Mouse (Mus musculus) lung, postnatal 0 days (tissue): Measurements from ENCODE around the gene Slc41a2. TPM values are rescaled to one million over a fixed set of nuclear protein-coding genes. Genes with fewer than 3 reads are reported as not detected.

ENCODE experiments used
- ATAC-seq: fragments of 200-750 bp; cut with Nextera tagmentation; 2 replicates; pipeline ENCODE4 v1.8.0; 2017; ENCODE audit warnings: moderate library complexity
- DNase-seq: peaks from one replicate; pipeline ENCODE4 v3.0.0-alpha.2; 2016; ENCODE audit warnings: low spot score
- H3K27ac ChIP-seq: fragments of 300-500 bp; sonication (generic); 2 replicates; pipeline ENCODE4 v1.5.1; 2014; ENCODE audit warnings: antibody characterized with exemption, mild to moderate bottlenecking, low read length, mixed read lengths
- H3K27me3 ChIP-seq: fragments of 300-500 bp; sonication (generic); replicated peaks from 2 replicates; pipeline ENCODE4 v1.6.1; 2014; ENCODE audit warnings: low read length, mixed read lengths; ENCODE audit not compliant: insufficient read depth
- H3K36me3 ChIP-seq: fragments of 300-500 bp; sonication (generic); 2 replicates; pipeline ENCODE4 v1.6.1; 2014; ENCODE audit warnings: low read length, mixed read lengths; ENCODE audit not compliant: insufficient read depth
- H3K4me1 ChIP-seq: fragments of 300-500 bp; sonication (generic); 2 replicates; pipeline ENCODE4 v1.6.1; 2014; ENCODE audit warnings: antibody characterized with exemption, low read depth, low read length, mixed read lengths; ENCODE audit not compliant: insufficient read depth
- H3K4me2 ChIP-seq: fragments of 300-500 bp; sonication (generic); replicated peaks from 2 replicates; pipeline ENCODE4 v1.6.1; 2014; ENCODE audit warnings: low read depth, mild to moderate bottlenecking, low read length, moderate library complexity, mixed read lengths
- H3K4me3 ChIP-seq: fragments of 300-500 bp; sonication (generic); 2 replicates; pipeline ENCODE4 v1.5.1; 2014; ENCODE audit warnings: low read depth, low read length
- H3K9ac ChIP-seq: fragments of 300-500 bp; sonication (generic); replicated peaks from 2 replicates; pipeline ENCODE4 v1.6.1; 2014; ENCODE audit warnings: low read depth, mild to moderate bottlenecking
- H3K9me3 ChIP-seq: fragments of 300-500 bp; sonication (generic); 2 replicates; pipeline ENCODE4 v1.6.1; 2016; ENCODE audit warnings: low read length, mixed read lengths
- CTCF ChIP-seq: IDR thresholded peaks from 2 replicates; pipeline ENCODE4 v1.5.1; 2016; ENCODE audit warnings: antibody characterized with exemption, mild to moderate bottlenecking
- EP300 ChIP-seq: IDR thresholded peaks from 2 replicates; pipeline ENCODE4 v1.6.1; 2016; ENCODE audit warnings: antibody characterized with exemption, mild to moderate bottlenecking, control low read depth
- WGBS: fragments of 180-500 bp; shearing (Covaris S2); extraction: QIAGEN DNeasy Blood & Tissue Kit; methylation state at CpG from one replicate; pipeline ENCODE4 v1.1.7; 2014; 5-methylcytosine and 5-hydroxymethylcytosine counted together
- polyA plus RNA-seq: library from polyadenylated mRNA; unstranded; fragments of >200 nt; fragmentation: Nextera tagmentation; extraction: Ambion mirVana; gene quantifications from 2 replicates; pipeline ENCODE4 v1.2.1, GENCODE M21; 2015

Slc41a2 gene
- polyA plus RNA-seq = 1.2 and 1.5 TPM in 2 replicates

GRCm38 (mm10) chr10:83337159-83337951 is at the start of gene Slc41a2:
Gene Slc41a2, minus strand, starts transcription at chr10:83337882.
- Histone ChIP-seq H3K9ac (0 out of 2 replicates have a peak within 1 kb of the TSS, but pooled peaks have one; percentile 19), H3K4me2 (peak within 1 kb of the TSS; percentile 93), H3K36me3 (no peaks in the 10 kb centered on the region), H3K27me3 (peaks cover 9% of the 10 kb centered on the region), H3K27ac (peak within 1 kb of the TSS; percentile 32; the same call in 1 of the 2 replicates), H3K9me3 (no peaks in the 10 kb centered on the region), H3K4me3 (peak within 1 kb of the TSS; percentile 52), H3K4me1 (no peaks in the 10 kb centered on the region)
- TF ChIP-seq CTCF (no peak), EP300 (no peak)
- ATAC-seq = peak; percentile 93
- DNase-seq = peak; percentile 70
- WGBS = under 1% methylated on average over 78 of the region's 102 CpGs

- Histone ChIP-seq H3K4me2 (no peak overlapping the region), H3K9ac (no peak overlapping the region), H3K4me3 (no peak overlapping the region), H3K36me3 (no peaks in the 10 kb centered on the region), H3K27ac (no peak overlapping the region), H3K4me1 (no peaks in the 10 kb centered on the region), H3K27me3 (no peaks in the 10 kb centered on the region), H3K9me3 (no peaks in the 10 kb centered on the region)
- ATAC-seq (no peak), DNase-seq (no peak)
- 94% methylated on average over 7 of the region's 7 CpGs for WGBS
- no peak for TF ChIP-seq CTCF
- no peak for TF ChIP-seq EP300
These were observed 47.7 kb upstream of the Slc41a2 start for GRCm38 (mm10) chr10:83385330-83385910.

DNA sequence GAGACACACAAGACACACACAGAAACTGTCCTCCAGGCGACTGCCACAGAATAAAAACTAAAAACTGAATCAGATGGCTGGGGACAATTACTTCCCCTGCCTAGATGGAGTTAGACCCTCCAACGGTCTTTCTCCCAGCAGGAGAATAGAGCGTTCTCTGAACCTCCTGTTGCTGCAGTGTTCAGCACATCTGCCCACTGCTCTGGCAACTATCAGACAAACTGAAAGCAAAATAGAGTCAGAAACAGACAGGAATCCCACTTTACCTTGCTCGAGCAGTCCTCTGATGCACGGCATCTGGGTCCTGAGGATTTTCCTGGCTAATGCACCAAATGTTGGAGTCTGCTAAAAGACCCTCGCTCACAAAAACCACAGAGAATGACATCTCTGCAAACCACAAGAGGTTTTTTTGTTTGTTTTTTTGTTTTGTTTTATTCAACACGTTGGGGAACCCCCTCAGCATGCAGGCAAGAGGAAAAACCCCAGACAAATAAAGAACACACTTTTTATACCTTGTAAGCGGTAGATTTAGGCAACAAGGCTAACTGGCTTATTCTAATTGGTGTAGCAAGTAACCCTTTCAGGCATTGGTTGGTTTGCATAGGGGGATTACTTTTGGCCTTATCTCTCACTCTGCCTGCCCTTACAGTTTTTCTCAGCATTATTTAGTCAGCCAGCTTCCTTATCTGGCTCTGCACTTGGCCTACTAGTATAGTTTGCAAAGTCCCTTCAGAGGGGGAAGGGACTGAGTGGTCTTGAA is 47.0 kb upstream of the Slc41a2 start:
- TF ChIP-seq CTCF = no peak
- TF ChIP-seq EP300 = no peak
- Histone ChIP-seq H3K4me3 (no peak overlapping the region), H3K9me3 (no peaks in the 10 kb centered on the region), H3K4me2 (no peak overlapping the region), H3K4me1 (no peaks in the 10 kb centered on the region), H3K27me3 (no peaks in the 10 kb centered on the region), H3K9ac (no peak overlapping the region), H3K36me3 (no peaks in the 10 kb centered on the region), H3K27ac (no peak overlapping the region)
- WGBS = 87% methylated on average over 8 of the region's 8 CpGs
- DNase-seq = no peak
- ATAC-seq = no peak

- H3K4me2 ChIP-seq = no peak overlapping the region
- no peak for TF ChIP-seq EP300
- no peak for TF ChIP-seq CTCF
- H3K27me3 ChIP-seq = no peaks in the 10 kb centered on the region
- H3K4me1 ChIP-seq = no peaks in the 10 kb centered on the region
- no peak overlapping the region for H3K9ac ChIP-seq
- 81% methylated on average over 13 of the region's 13 CpGs for WGBS
- no peak overlapping the region for H3K4me3 ChIP-seq
- H3K27ac ChIP-seq = no peak overlapping the region
- no peaks in the 10 kb centered on the region for H3K9me3 ChIP-seq
- H3K36me3 ChIP-seq = no peaks in the 10 kb centered on the region
- DNase-seq = no peak
- ATAC-seq = no peak
These were observed 46.2 kb upstream of the Slc41a2 start for GRCm38 (mm10) chr10:83383863-83384262.

DNA sequence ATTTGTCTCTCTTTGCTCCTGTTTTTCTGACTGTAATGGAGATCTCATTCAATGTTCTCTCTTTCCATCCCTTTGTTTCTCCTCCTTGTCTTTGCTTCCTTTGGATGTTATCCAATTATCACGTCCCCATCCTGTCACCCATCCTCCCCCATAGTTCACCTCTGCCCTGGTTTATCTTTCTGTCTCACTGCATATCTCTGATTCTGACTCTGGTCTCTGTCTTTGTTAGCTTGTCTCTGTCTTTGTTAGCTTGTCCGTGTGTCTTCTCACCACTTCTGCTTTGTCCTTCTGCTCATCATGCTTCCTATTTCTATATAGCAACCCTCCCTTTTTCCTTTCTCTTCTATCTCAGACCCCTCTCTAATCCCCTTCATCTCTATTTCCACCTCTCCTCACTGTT is 45.3 kb upstream of the Slc41a2 start:
- H3K9ac ChIP-seq = no peak overlapping the region
- WGBS = 63% methylated on average over 2 of the region's 2 CpGs
- H3K4me2 ChIP-seq = no peak overlapping the region
- no peak for ATAC-seq
- H3K4me1 ChIP-seq = no peaks in the 10 kb centered on the region
- H3K9me3 ChIP-seq = no peaks in the 10 kb centered on the region
- H3K27ac ChIP-seq = no peak overlapping the region
- H3K27me3 ChIP-seq = no peaks in the 10 kb centered on the region
- no peak for TF ChIP-seq CTCF
- no peak for TF ChIP-seq EP300
- H3K36me3 ChIP-seq = no peaks in the 10 kb centered on the region
- no peak overlapping the region for H3K4me3 ChIP-seq
- no peak for DNase-seq

DNA sequence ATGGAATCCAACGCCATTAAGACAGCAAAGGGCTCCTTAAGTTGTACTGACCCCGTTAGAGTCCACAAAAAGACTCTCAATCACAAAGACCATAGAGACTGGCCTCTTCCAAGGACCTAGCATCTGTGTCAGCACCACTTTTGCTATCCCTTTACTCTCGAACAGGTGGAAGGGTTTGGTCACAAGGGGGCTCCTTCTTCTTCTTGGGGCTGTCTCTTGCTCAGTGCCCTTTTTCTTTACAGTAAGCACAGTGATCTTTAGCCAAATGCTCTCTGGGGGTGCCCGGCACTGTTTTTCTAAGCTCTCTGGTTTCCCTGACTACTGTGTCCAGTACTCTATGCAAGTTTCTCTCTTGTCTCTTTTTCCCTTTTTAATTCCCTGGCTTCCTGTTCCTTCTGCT is 44.8 kb upstream of the Slc41a2 start:
- 73% methylated on average over 4 of the region's 4 CpGs for WGBS
- no peaks in the 10 kb centered on the region for H3K27me3 ChIP-seq
- TF ChIP-seq EP300 (no peak), CTCF (no peak)
- H3K27ac ChIP-seq = no peak overlapping the region
- no peak for DNase-seq
- no peaks in the 10 kb centered on the region for H3K4me1 ChIP-seq
- H3K9me3 ChIP-seq = no peaks in the 10 kb centered on the region
- no peak for ATAC-seq
- H3K4me2 ChIP-seq = no peak overlapping the region
- no peaks in the 10 kb centered on the region for H3K36me3 ChIP-seq
- no peak overlapping the region for H3K9ac ChIP-seq
- H3K4me3 ChIP-seq = no peak overlapping the region
